Mouse (Mus musculus) megakaryocyte, embryonic 14.5 days (primary cell): ENCODE measurements at regions not wholly inside any gene's neighbourhood (a gene's known extent, or its start where the extent isn't known, plus 50 kb on each side); places are given as distances from the start of the nearest gene placed in this dataset.

Experiments
- H3K27me3 ChIP-seq: replicated peaks from 2 replicates; pipeline ENCODE3; 2012; ENCODE audit warnings: inconsistent platforms
- H3K36me3 ChIP-seq: replicated peaks from 2 replicates; pipeline ENCODE3; 2012; ENCODE audit warnings: low read length, inconsistent platforms, mixed read lengths
- H3K4me1 ChIP-seq: 2 replicates; pipeline ENCODE4 v1.6.1; 2012; ENCODE audit warnings: inconsistent platforms
- H3K4me3 ChIP-seq: replicated peaks from 2 replicates; pipeline ENCODE3; 2012; ENCODE audit warnings: moderate library complexity, mild to moderate bottlenecking, inconsistent platforms
- H3K9me3 ChIP-seq: 2 replicates; pipeline ENCODE4 v1.6.1; 2012; ENCODE audit warnings: inconsistent platforms
- FLI1 ChIP-seq: IDR thresholded peaks from 2 replicates; pipeline ENCODE4 v1.6.1; 2012; ENCODE audit warnings: low read length, inconsistent platforms, mixed read lengths
- GATA1 ChIP-seq: IDR thresholded peaks from 3 replicates; pipeline ENCODE4 v1.6.1; 2012; ENCODE audit warnings: mixed read lengths, low read length, inconsistent platforms, borderline replicate concordance

DNA sequence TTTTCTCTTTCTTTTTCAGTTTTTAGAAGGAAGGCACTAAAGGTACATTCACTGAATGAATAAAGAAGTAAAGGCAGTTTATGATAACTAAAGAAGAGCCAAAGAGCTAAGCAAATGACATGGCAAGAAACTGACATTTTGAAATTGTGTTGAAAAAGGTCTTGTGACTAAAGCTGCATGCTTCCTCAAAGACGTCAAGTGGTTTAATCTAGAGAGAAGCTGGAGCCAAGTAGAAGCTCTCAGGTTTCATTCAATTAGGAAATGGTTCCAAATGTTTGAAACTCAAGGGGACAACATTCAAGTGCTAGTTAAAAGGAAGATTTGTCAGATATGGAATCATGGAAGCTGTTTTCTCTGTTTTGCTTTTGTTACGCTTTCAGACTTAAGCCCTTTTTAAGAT is 267.2 kb downstream of the Gpd2 start:
- H3K27me3 ChIP-seq = no peaks in the 10 kb centered on the region
- no peak overlapping the region for H3K4me3 ChIP-seq
- H3K4me1 ChIP-seq = no peaks in the 10 kb centered on the region
- H3K9me3 ChIP-seq = no peaks in the 10 kb centered on the region
- H3K36me3 ChIP-seq = no peaks in the 10 kb centered on the region
- TF ChIP-seq FLI1 (no peak), GATA1 (no peak)

DNA sequence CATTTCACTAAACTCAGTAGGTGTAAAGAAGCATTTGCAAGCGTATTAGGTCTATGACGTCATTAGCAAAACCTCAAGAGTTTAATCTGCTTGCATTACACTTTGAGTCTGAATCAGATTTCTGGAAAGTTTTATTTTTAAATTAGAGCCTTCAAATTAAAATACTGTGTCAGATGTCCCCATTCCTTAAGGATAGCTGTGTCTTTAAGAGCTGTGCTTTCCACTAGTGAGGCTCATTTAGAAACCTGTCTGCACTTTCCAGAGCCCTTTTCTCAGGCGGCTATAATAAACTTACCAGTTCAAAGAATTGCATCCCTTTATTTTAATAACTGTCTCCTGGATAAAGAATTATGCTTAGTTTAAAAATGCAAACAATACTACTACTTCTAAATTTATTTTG is 285.0 kb downstream of the Gpd2 start:
- TF ChIP-seq FLI1 (no peak), GATA1 (no peak)
- Histone ChIP-seq H3K36me3 (no peaks in the 10 kb centered on the region), H3K9me3 (peaks cover 3% of the 10 kb centered on the region; the same call in 1 of the 2 replicates), H3K4me1 (no peaks in the 10 kb centered on the region), H3K4me3 (no peak overlapping the region), H3K27me3 (no peaks in the 10 kb centered on the region)

DNA sequence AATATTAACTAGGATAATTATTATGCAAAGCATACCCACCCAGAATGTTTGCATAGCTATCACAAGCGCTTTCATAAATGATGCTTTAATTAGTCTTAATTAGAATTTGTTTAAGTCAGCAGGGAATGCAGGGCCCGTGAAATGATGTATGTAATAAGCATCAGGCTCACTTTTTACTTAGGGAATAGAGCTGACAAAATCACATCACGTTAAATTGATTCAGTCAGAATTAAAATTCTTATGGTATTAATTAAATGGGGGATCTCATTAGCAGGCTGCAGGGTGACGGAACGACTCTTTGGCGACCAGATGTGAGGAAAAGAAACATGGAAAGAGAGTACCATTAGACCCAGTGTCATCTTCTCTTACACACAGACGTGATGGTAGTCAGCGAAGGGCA is 285.5 kb downstream of the Gpd2 start:
- Histone ChIP-seq H3K27me3 (no peaks in the 10 kb centered on the region), H3K4me3 (no peak overlapping the region), H3K9me3 (peaks cover 8% of the 10 kb centered on the region), H3K36me3 (no peaks in the 10 kb centered on the region), H3K4me1 (no peaks in the 10 kb centered on the region)
- no peak for TF ChIP-seq FLI1
- TF ChIP-seq GATA1 = no peak

DNA sequence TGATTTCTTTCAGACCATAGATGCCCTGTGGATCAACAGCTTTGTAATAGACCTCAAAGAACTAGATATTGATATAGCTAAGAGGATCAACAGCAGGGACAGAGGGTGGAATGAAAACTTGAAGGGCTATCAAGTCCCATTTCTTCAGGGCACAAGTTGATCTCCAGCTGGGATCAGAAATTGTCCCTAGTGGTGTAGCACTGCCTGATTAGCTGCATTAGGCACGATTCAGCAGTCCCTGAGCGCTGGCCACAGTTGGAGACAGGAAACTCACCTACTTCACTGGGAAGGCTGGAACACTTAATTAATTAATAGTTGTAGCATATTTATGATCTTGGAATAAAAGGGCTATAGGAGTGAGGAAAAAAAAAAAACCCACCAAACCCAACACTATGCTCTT is 290.5 kb downstream of the Gpd2 start:
- H3K4me1 ChIP-seq = no peaks in the 10 kb centered on the region
- no peak overlapping the region for H3K4me3 ChIP-seq
- H3K9me3 ChIP-seq = peaks cover 6% of the 10 kb centered on the region
- H3K36me3 ChIP-seq = no peaks in the 10 kb centered on the region
- no peaks in the 10 kb centered on the region for H3K27me3 ChIP-seq
- TF ChIP-seq FLI1 = no peak
- TF ChIP-seq GATA1 = no peak

DNA sequence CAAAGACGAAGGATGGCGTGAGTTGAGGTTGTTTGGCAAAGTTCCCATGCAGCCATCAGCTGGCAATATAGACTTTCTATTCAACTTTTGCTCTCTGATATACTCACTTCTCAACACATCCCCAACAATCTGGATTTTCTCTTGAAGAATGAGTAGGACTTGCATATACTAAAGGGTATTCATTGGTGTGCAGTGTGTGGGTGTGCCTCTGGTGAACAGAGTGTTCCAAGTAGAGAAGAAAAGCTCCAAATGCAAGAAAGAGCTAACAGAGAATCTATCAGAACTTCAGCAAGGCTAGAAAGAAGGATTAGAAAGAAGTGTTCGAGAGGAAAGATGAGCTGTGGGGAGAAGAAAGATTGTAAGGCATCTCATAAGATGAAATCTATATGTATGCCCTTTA is 302.4 kb downstream of the Gpd2 start:
- Histone ChIP-seq H3K9me3 (no peaks in the 10 kb centered on the region), H3K4me1 (no peaks in the 10 kb centered on the region), H3K27me3 (no peaks in the 10 kb centered on the region), H3K36me3 (no peaks in the 10 kb centered on the region), H3K4me3 (no peak overlapping the region)
- no peak for TF ChIP-seq GATA1
- TF ChIP-seq FLI1 = no peak

DNA sequence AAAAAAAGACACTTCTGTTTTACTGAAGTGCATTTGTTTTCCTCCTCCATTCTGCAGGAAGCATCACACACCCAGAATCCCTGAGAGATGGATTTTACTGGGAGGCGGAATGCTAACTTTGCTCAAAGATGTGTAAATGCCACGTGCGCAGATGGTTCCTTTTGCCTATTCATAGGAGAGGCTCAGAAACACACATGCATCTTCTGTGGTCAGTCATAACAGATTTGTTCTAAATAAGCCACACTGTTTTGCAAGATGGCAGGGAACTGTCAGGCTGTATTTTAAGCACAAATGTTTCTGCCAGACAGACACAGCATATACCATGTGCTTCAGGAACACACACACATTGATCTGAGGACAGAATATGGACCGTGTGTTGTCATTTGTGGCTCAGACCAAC is 327.8 kb downstream of the Gpd2 start:
- H3K4me3 ChIP-seq = no peak overlapping the region
- H3K4me1 ChIP-seq = no peaks in the 10 kb centered on the region
- H3K27me3 ChIP-seq = no peaks in the 10 kb centered on the region
- no peaks in the 10 kb centered on the region for H3K36me3 ChIP-seq
- no peak for TF ChIP-seq FLI1
- no peak for TF ChIP-seq GATA1
- H3K9me3 ChIP-seq = peaks cover 11% of the 10 kb centered on the region

- H3K9me3 ChIP-seq = peaks cover 11% of the 10 kb centered on the region
- TF ChIP-seq GATA1 (no peak), FLI1 (no peak)
- H3K36me3 ChIP-seq = no peaks in the 10 kb centered on the region
- no peaks in the 10 kb centered on the region for H3K27me3 ChIP-seq
- no peak overlapping the region for H3K4me3 ChIP-seq
- no peaks in the 10 kb centered on the region for H3K4me1 ChIP-seq
Observed at GRCm38 (mm10) chr2:57566103-57566502, 328.7 kb downstream of the Gpd2 start.

GRCm38 (mm10) chr2:57567183-57567582 is 329.7 kb downstream of the Gpd2 start:
- peaks cover 8% of the 10 kb centered on the region for H3K9me3 ChIP-seq
- no peaks in the 10 kb centered on the region for H3K4me1 ChIP-seq
- H3K27me3 ChIP-seq = no peaks in the 10 kb centered on the region
- TF ChIP-seq FLI1 (no peak), GATA1 (no peak)
- H3K4me3 ChIP-seq = no peak overlapping the region
- H3K36me3 ChIP-seq = no peaks in the 10 kb centered on the region

DNA sequence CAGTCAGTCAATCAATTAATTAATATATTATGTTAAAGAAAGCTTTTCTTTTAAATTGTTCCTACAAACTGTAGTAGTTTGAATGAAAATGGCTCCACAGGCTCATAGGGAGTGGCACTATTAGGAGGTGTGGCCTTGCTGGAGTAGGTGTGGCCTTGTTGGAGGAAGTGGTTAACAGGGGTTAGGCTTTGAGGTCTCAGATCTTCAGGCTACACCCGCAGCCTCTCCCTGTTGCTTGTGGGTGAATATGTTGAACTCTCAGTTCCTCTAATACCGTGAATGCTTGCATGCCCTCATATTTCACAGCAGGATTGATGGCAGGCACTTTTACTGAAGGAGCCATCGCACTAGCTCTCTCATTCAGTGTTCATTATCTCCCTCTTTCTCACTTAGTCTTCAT is 349.6 kb downstream of the Gpd2 start:
- TF ChIP-seq FLI1 (no peak), GATA1 (no peak)

DNA sequence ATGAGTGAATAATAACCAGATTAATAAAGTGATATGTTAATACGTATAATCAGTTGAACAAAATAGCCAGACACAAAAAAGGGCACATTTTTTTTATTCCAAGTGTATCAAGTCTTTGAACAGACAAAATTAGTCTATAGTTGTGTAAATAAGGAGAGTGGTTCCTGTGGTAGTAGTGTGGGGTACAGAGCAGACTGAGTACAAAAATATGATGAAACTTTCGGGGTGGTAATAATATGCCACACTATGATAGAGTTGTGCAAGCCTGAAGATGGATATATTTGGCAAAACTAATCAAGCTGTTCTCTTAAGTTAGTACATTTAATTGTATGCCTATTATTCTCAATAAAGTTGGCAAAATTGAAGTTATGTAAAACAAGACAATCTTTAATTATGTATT is 356.1 kb downstream of the Gpd2 start:
- H3K4me1 ChIP-seq = no peaks in the 10 kb centered on the region
- no peaks in the 10 kb centered on the region for H3K27me3 ChIP-seq
- TF ChIP-seq GATA1 = no peak
- no peak for TF ChIP-seq FLI1
- no peaks in the 10 kb centered on the region for H3K36me3 ChIP-seq
- no peak overlapping the region for H3K4me3 ChIP-seq
- no peaks in the 10 kb centered on the region for H3K9me3 ChIP-seq

More for the DNA sequence above, 349.6 kb downstream of the Gpd2 start:
- Histone ChIP-seq H3K36me3 (no peaks in the 10 kb centered on the region), H3K4me3 (no peak overlapping the region), H3K4me1 (no peaks in the 10 kb centered on the region), H3K27me3 (no peaks in the 10 kb centered on the region), H3K9me3 (no peaks in the 10 kb centered on the region)

GRCm38 (mm10) chr2:57597694-57598358 is 360.4 kb downstream of the Gpd2 start:
- Histone ChIP-seq H3K36me3 (no peaks in the 10 kb centered on the region), H3K27me3 (no peaks in the 10 kb centered on the region), H3K9me3 (no peaks in the 10 kb centered on the region), H3K4me1 (no peaks in the 10 kb centered on the region), H3K4me3 (no peak overlapping the region)
- TF ChIP-seq GATA1 = no peak
- TF ChIP-seq FLI1 = no peak
